Mouse (Mus musculus) liver, embryonic 14.5 days (tissue): ENCODE data around the gene Pdk4. TPM values are rescaled to one million over a fixed set of nuclear protein-coding genes. Genes with fewer than 3 reads are reported as not detected.

Experiments
- ATAC-seq: fragments of 200-750 bp; cut with Nextera tagmentation; 2 replicates; pipeline ENCODE4 v1.8.0; 2017; ENCODE audit warnings: moderate number of reproducible peaks, mild to moderate bottlenecking, moderate library complexity; ENCODE audit not compliant: insufficient read depth
- DNase-seq, 3 experiments: peaks; one replicate each; pipeline ENCODE4 v3.0.0-alpha.2; 2012 to 2013; ENCODE audit warnings: low read depth in 3 of 3, low spot score in 3 of 3
- H3K27ac ChIP-seq: fragments of 300-500 bp; sonication (generic); 2 replicates; pipeline ENCODE4 v1.5.1; 2014; ENCODE audit warnings: moderate library complexity, mild to moderate bottlenecking, control low read depth, inconsistent platforms
- H3K27me3 ChIP-seq: fragments of 300-500 bp; sonication (generic); 2 replicates; pipeline ENCODE4 v1.6.1; 2014; ENCODE audit warnings: mild to moderate bottlenecking, low read length, moderate library complexity; ENCODE audit not compliant: control insufficient read depth, insufficient read depth
- H3K36me3 ChIP-seq: fragments of 300-500 bp; sonication (generic); replicated peaks from 2 replicates; pipeline ENCODE4 v1.6.1; 2014; ENCODE audit warnings: low read depth; ENCODE audit not compliant: control insufficient read depth, insufficient read depth
- H3K4me1 ChIP-seq, 2 experiments: fragments of 200-500 bp in 1 of 2; fragments of 300-500 bp in 1 of 2; sonication (generic) in 1 of 2; replicated peaks; 2 replicates each; pipeline ENCODE4 v1.6.1; 2012 to 2014; ENCODE audit warnings: antibody characterized with exemption in 1 of 2, inconsistent platforms in 1 of 2, low read length in 1 of 2; ENCODE audit not compliant: control insufficient read depth in 2 of 2, insufficient read depth in 2 of 2
- H3K4me2 ChIP-seq: fragments of 300-500 bp; sonication (generic); 2 replicates; pipeline ENCODE4 v1.6.1; 2014; ENCODE audit warnings: low read depth, mild to moderate bottlenecking, control low read depth, moderate library complexity
- H3K4me3 ChIP-seq, 2 experiments: fragments of 200-500 bp in 1 of 2; fragments of 300-500 bp in 1 of 2; sonication (generic) in 1 of 2; 2 replicates each; pipeline ENCODE4 v1.5.1; 2012 to 2014; ENCODE audit warnings: low read depth in 2 of 2, low read length in 2 of 2, mild to moderate bottlenecking in 2 of 2, control low read depth in 1 of 2, inconsistent platforms in 1 of 2, moderate library complexity in 1 of 2; ENCODE audit not compliant: insufficient read depth in 1 of 2
- H3K9ac ChIP-seq: fragments of 300-500 bp; sonication (generic); replicated peaks from 2 replicates; pipeline ENCODE4 v1.6.1; 2014; ENCODE audit warnings: mild to moderate bottlenecking, control low read depth, moderate library complexity
- H3K9me3 ChIP-seq: fragments of 300-500 bp; sonication (generic); 2 replicates; pipeline ENCODE4 v1.6.1; 2016; ENCODE audit warnings: low read length, mixed read lengths; ENCODE audit not compliant: control insufficient read depth
- CTCF ChIP-seq: IDR thresholded peaks from 2 replicates; pipeline ENCODE4 v1.5.1; 2016; ENCODE audit warnings: antibody characterized with exemption, low read depth, control low read depth
- EP300 ChIP-seq: IDR thresholded peaks from 2 replicates; pipeline ENCODE4 v1.6.1; 2016; ENCODE audit warnings: antibody characterized with exemption, low read depth
- WGBS: fragments of 180-500 bp; shearing (Covaris S2); extraction: QIAGEN DNeasy Blood & Tissue Kit; methylation state at CpG from one replicate; pipeline ENCODE4 v1.1.7; 2014; ENCODE audit not compliant: insufficient replicate concordance; 5-methylcytosine and 5-hydroxymethylcytosine counted together
- polyA plus RNA-seq, 2 experiments: library from polyadenylated mRNA; depleted of rRNA in 1 of 2; stranded (reverse) in 1 of 2; unstranded in 1 of 2; fragments of >200 nt; fragmentation: Nextera tagmentation in 1 of 2; extraction: Ambion mirVana in 1 of 2; gene quantifications; 2 replicates each; pipeline versions ENCODE4 v1.2.1 to v1.2.3; 2012 to 2014

Pdk4 gene
- polyA plus RNA-seq, 2 experiments: 0.59 to 0.67 TPM

- WGBS: 76% methylated on average over 6 of the region's 6 CpGs
- no peaks in the 10 kb centered on the region for H3K9me3 ChIP-seq
- H3K27me3 ChIP-seq: no peaks in the 10 kb centered on the region
- no peak for TF ChIP-seq EP300
- TF ChIP-seq CTCF: no peak
- H3K27ac ChIP-seq: no peak overlapping the region
- no peaks in the 10 kb centered on the region for H3K36me3 ChIP-seq
- H3K4me1 ChIP-seq: peaks cover under 1 to 13% of the 10 kb centered on the region in 2 experiments
- no peak for ATAC-seq
- H3K4me3 ChIP-seq: no peak overlapping the region
- no peak for DNase-seq
- no peak overlapping the region for H3K4me2 ChIP-seq
- no peak overlapping the region for H3K9ac ChIP-seq
These were observed 48.6 kb downstream of the Pdk4 start for GRCm38 (mm10) chr6:5447546-5447945.

- WGBS: 82% methylated on average over 4 of the region's 4 CpGs
- no peaks in the 10 kb centered on the region for H3K9me3 ChIP-seq
- no peak for DNase-seq
- H3K27me3 ChIP-seq: no peaks in the 10 kb centered on the region
- no peak overlapping the region for H3K27ac ChIP-seq
- TF ChIP-seq CTCF (no peak), EP300 (no peak)
- H3K4me2 ChIP-seq: no peak overlapping the region
- no peak overlapping the region for H3K9ac ChIP-seq
- H3K4me1 ChIP-seq: peaks cover 5 to 17% of the 10 kb centered on the region in 2 experiments
- H3K36me3 ChIP-seq: no peaks in the 10 kb centered on the region
- no peak overlapping the region for H3K4me3 ChIP-seq
- no peak for ATAC-seq
These were observed 49.1 kb downstream of the Pdk4 start for GRCm38 (mm10) chr6:5447013-5447412.

GRCm38 (mm10) chr6:5444331-5444898, 51.7 kb downstream of the Pdk4 start:
- WGBS: 76% methylated on average over 5 of the region's 5 CpGs

GRCm38 (mm10) chr6:5443104-5443863, 52.8 kb downstream of the Pdk4 start:
- Histone ChIP-seq H3K27ac (no peak overlapping the region), H3K4me2 (peak overlapping the region; percentile 41)

More at GRCm38 (mm10) chr6:5444331-5444898, 51.7 kb downstream of the Pdk4 start:
- Histone ChIP-seq H3K9me3 (no peaks in the 10 kb centered on the region), H3K27me3 (no peaks in the 10 kb centered on the region), H3K4me2 (no peak overlapping the region), H3K4me1 (peaks cover 5 to 17% of the 10 kb centered on the region in 2 experiments), H3K4me3 (no peak overlapping the region), H3K36me3 (no peaks in the 10 kb centered on the region), H3K9ac (no peak overlapping the region), H3K27ac (no peak overlapping the region)
- TF ChIP-seq EP300 (no peak), CTCF (no peak)
- ATAC-seq (no peak), DNase-seq (no peak)

More at GRCm38 (mm10) chr6:5443104-5443863, 52.8 kb downstream of the Pdk4 start:
- no peaks in the 10 kb centered on the region for H3K9me3 ChIP-seq
- TF ChIP-seq EP300 (no peak), CTCF (no peak)
- no peaks in the 10 kb centered on the region for H3K27me3 ChIP-seq
- H3K4me3 ChIP-seq: peak overlapping the region in 1 of 2 experiments; percentile 17; a peak in 1 of 4 replicates
- ATAC-seq (peak; percentile 19; the same call in 1 of the 2 replicates), DNase-seq (no peak)
- H3K4me1 ChIP-seq: peaks cover 5 to 17% of the 10 kb centered on the region in 2 experiments
- no peaks in the 10 kb centered on the region for H3K36me3 ChIP-seq
- no peak overlapping the region for H3K9ac ChIP-seq
- WGBS: 30% methylated on average over 13 of the region's 13 CpGs
